Mouse (Mus musculus) retina, adult 2 months (tissue): ENCODE results near the gene Gm10053.

Source experiments
- DNase-seq: peaks from one replicate; pipeline ENCODE4 v3.0.0-alpha.2; 2012; ENCODE audit warnings: low read depth, low spot score

Gene Gm10053

DNA sequence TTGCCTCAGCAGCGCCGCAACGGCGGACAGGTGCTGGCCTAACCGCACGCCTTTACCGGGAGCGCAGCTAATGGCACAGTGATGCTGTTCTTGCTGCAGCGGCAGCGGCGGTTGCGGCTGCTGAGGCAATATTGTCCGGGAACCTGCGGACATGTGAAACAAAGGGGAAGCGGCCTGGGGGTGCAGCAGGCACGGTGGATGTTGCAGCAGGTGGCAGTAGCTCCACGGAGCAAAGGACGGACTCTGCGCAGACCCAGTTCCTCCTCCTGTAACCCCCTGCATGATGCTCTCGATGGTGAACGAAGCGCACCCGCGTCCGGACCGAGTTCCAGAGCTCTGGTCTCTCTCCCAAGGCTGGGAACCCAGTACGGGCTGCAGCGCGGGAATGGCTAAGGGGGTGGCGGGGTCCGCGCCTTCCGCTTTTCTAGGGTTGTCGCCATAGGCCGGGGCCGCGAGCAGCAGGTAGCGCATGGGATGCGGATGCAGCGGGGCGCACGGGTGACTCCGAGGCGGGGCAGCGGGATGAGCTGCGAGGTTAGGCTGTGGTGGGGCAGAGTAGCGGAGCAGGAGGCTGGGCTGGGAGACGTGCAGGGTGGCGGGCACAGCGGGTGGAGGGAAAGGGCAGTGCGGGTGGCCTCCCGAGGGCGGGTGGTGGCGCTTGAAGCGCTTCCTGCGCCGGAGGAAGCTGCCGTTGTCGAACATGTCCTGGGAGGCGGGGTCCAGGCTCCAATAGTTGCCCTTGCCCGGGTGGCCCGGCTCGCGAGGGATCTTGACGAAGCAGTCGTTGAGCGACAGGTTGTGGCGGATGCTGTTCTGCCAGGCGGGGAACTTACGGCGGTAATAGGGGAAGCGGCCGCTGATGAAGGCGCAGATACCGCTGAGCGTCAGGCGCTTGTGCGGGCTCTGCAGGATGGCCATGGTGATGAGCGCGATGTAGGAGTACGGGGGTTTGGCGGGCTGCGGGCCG is 24.4 kb downstream of the Gm10053 start:
- no peak for DNase-seq

DNA sequence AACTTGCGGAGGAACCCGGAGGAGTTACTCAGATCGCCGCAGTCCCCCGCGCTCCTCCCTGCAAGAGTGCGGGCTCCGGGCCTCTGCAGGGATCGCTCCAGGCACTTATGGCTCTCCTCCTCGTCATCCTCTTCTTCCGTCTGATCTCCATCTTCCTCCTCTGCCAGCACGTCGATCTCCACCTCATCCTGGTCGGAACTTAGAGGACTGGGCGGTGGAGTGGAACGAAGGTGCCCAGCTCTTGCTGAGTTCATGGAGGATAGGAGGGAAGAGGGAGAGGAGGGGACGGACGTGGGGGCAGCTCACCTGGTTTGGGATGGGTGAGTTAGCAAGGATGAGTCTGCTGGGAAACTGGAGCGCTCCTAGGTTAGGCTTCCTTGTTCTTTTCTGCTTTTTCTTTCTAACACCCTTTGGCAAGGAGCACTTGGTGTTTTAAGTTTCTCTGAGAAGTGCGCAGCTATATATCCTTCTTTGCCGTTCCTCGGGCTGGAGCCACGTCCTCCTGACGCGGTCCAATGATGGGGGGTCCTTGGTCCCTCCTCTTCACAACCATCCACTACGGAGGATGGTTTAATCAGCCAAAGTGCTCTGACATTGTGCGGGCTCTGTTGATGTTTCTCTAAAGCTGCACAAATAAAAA is 25.2 kb downstream of the Gm10053 start, which contains the start of gene Foxd4:
Gene Foxd4, minus strand, starts transcription at position 617 of the 640 bp plus-strand sequence.
- DNase-seq, result no peak

DNA sequence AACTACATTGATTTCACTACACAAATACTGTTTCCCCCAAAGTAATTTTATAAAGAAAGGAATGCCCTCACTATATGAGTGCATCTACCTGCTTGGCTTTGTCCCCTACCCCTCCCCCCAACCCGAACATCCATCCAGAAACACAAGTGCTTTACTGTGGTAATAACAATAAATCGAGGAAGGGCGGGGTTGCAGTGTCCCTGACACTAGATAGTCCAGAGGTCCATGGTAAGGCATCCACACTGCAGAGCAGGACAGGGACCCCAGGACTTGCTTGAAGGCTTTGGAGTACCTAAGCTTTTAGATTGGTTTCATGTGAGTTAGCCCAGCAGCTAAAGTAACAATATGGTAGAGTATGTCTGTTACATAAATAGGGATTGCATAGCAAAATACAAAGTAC is 26.2 kb downstream of the Gm10053 start:
- no peak for DNase-seq

DNA sequence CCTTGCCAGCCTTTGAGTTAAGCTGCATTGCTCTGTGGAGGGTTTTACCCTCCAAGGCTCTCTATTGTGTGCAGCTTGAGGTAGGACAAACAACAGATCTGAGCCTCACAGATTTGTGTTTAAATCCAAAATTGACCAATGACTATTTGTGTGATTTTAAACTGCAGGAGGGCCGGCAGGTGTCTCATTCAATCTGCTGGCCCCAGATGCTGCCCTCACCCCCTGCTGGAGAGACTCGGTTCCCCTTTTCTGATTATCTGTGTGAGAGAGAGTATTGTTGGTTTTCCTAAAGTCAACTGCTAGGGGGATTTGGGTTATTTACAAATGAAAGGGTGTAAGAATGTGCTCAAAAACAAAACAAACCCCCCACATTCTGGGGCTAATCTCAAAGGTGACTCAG is 26.8 kb downstream of the Gm10053 start:
- DNase-seq, result no peak

DNA sequence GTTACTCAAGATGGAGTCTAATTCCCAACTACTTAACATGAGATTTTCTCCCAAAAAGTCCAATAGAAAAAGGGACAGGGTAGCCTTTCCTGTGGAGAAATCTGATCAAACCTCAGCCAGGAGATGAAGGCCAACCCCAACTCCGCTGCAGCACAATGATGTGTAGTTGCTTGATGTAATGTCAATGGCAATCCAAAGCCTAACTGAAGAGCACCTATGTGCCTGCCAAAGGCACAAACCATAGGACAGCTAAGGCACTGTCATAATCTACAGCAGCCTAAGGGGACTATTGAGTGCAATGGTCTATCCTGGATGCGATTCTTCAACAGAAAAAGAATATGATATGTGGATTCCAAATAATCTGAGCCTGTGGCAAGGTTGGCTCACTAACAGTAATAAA is 27.3 kb downstream of the Gm10053 start:
- DNase-seq, result no peak

DNA sequence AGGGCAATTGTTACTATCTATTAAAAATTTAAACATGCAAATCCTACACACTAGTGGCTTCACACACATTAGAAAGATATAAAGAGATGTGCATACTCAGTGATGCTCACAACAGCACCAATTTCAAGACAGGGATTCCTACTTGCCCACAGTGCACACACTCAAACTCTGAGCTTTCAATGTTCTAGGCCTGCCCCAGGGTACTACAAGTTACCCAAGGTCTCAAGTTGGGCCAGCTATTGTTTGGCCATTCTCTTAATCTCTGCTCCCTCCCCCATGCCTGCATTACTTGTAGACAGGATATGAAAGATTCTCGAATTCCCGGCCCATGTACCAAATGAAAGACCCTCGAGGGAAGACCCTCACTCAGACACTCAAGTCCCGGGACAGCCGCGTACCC is 32.2 kb downstream of the Gm10053 start:
- DNase-seq, result no peak

DNA sequence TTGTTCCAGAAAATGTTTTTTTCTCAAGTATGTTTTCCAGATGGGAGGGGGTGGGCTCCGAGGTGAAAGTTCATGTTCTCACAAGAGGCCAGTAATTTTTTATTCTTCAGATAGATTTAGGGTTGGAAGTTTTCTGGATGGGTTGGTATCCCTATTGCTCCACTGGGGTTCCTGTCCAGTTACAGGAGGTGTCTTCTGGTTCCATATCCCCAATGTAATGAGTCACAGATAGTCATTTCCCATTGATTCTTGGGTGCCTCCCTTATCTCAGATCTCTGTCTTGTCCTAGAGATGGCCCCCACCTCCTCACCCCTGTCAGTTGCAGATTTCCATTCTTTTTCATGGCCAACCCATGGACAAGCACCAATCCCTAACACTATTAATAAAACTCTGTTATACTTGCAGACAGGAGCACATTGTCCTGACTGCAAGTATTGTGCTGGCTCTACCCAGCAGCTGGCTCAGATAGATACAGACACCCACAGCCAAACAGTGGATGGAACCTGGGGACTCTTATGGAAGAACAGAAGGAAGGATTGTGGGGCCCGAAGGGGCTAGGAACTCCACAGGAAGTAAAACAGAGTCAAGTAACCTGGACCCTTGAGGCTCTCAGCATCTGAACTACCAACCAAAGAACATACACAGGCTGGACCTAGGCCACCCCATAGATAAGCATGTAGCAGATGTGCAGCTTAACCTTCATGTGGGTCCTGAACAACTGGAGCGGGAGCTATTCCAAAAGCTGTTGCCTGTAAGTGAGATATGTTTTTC is 33.1 kb downstream of the Gm10053 start:
- no peak for DNase-seq

DNA sequence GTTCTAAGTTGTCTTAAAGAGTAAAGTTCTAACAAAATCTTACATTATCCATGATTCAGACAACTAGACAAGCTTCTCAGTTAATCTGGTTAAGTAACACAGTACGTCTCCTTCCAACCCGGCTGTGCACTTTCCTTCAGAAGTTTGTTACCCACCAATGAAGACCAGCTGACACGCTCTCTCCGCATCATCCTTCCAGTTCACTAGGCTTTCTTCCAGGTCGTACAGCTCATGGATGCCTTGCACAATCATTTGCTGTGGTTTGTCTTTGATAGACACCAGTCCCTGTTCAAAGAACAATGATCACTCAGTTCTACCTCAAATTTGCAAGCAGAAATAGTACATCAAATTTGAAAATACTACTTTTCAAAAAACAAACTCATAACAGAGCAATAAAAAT is 45.4 kb downstream of the Gm10053 start:
- no peak for DNase-seq
